Mouse (Mus musculus) midbrain, embryonic 13.5 days (tissue): Measurements from ENCODE around the gene Gaa. TPM values are rescaled to one million over a fixed set of nuclear protein-coding genes. Genes with fewer than 3 reads are reported as not detected.
"Not testable (repeated sequence)": the region's sequence is repeated elsewhere in the genome, so short reads cannot be mapped to it uniquely, and the experiment has no call there.

Source experiments
- ATAC-seq: fragments of 200-750 bp; cut with Nextera tagmentation; 2 replicates; pipeline ENCODE4 v1.8.0; 2017; ENCODE audit warnings: mild to moderate bottlenecking, moderate TSS enrichment, moderate library complexity
- H3K27ac ChIP-seq: fragments of 300-500 bp; sonication (generic); 2 replicates; pipeline ENCODE4 v1.5.1; 2015; ENCODE audit warnings: inconsistent platforms, mild to moderate bottlenecking, moderate library complexity
- H3K27me3 ChIP-seq: fragments of 300-500 bp; sonication (generic); 2 replicates; pipeline ENCODE4 v1.6.1; 2015; ENCODE audit warnings: mild to moderate bottlenecking, inconsistent platforms
- H3K36me3 ChIP-seq: fragments of 300-500 bp; sonication (generic); 2 replicates; pipeline ENCODE4 v1.6.1; 2015; ENCODE audit warnings: mild to moderate bottlenecking, inconsistent platforms
- H3K4me1 ChIP-seq: fragments of 300-500 bp; sonication (generic); replicated peaks from 2 replicates; pipeline ENCODE4 v1.6.1; 2015; ENCODE audit warnings: inconsistent platforms
- H3K4me2 ChIP-seq: fragments of 300-500 bp; sonication (generic); replicated peaks from 2 replicates; pipeline ENCODE4 v1.6.1; 2015; ENCODE audit warnings: moderate library complexity, mild to moderate bottlenecking, inconsistent platforms
- H3K4me3 ChIP-seq: fragments of 300-500 bp; sonication (generic); replicated peaks from 2 replicates; pipeline ENCODE4 v1.5.1; 2015; ENCODE audit warnings: mild to moderate bottlenecking, inconsistent platforms
- H3K9ac ChIP-seq: fragments of 300-500 bp; sonication (generic); replicated peaks from 2 replicates; pipeline ENCODE4 v1.6.1; 2015; ENCODE audit warnings: mild to moderate bottlenecking, inconsistent platforms
- H3K9me3 ChIP-seq: fragments of 300-500 bp; sonication (generic); 2 replicates; pipeline ENCODE4 v1.6.1; 2016; ENCODE audit warnings: mild to moderate bottlenecking, inconsistent platforms
- WGBS: fragments of 180-500 bp; shearing (Covaris S2); methylation state at CpG from one replicate; pipeline ENCODE4 v1.1.7; 2015; 5-methylcytosine and 5-hydroxymethylcytosine counted together
- polyA plus RNA-seq: library from polyadenylated mRNA; unstranded; fragments of >200 nt; fragmentation: Nextera tagmentation; extraction: Ambion mirVana; gene quantifications from 2 replicates; pipeline ENCODE4 v1.2.1, GENCODE M21; 2015

The Gaa gene
- polyA plus RNA-seq, 1 experiment from 2014 or later: 49.9 TPM

DNA sequence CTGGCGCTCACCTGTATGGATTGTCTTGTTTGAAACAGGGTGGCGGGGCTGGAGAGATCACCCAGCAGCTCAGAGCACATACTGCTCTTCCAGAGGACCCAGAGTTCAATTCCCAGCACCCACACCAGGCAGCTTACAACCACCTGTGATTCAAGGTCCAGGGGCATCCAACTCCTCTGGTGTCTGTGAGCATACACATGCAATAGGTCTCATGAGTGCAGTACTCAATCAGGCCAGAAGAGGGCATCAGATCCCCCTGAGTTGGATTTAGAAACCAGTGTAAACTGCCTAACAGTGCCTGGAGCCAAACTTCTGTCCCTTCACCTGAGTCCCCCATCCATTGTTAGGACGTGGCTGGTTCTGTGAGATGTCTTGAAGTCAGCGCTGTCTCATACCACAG lies 32.1 kb upstream of the Gaa start:
- Histone ChIP-seq H3K27ac (no peak overlapping the region), H3K9me3 (peaks cover 3% of the 10 kb centered on the region; the same call in 1 of the 2 replicates), H3K27me3 (no peaks in the 10 kb centered on the region), H3K4me1 (peaks cover 19% of the 10 kb centered on the region), H3K4me2 (no peak overlapping the region), H3K4me3 (no peak overlapping the region), H3K9ac (no peak overlapping the region), H3K36me3 (peaks cover 58% of the 10 kb centered on the region)
- ATAC-seq: no peak
- WGBS: 78% methylated on average over 4 of the region's 4 CpGs

- no peak overlapping the region for H3K4me2 ChIP-seq
- H3K4me3 ChIP-seq: no peak overlapping the region
- H3K27me3 ChIP-seq: no peaks in the 10 kb centered on the region
- 67% methylated on average over 8 of the region's 8 CpGs for WGBS
- peaks cover 17% of the 10 kb centered on the region for H3K4me1 ChIP-seq
- H3K9ac ChIP-seq: no peak overlapping the region
- no peak for ATAC-seq
- H3K27ac ChIP-seq: no peak overlapping the region
- H3K9me3 ChIP-seq: peaks cover 3% of the 10 kb centered on the region; the same call in 1 of the 2 replicates
- H3K36me3 ChIP-seq: peaks cover 65% of the 10 kb centered on the region
Observed at GRCm38 (mm10) chr11:119236354-119236753, 31.3 kb upstream of the Gaa start.

DNA sequence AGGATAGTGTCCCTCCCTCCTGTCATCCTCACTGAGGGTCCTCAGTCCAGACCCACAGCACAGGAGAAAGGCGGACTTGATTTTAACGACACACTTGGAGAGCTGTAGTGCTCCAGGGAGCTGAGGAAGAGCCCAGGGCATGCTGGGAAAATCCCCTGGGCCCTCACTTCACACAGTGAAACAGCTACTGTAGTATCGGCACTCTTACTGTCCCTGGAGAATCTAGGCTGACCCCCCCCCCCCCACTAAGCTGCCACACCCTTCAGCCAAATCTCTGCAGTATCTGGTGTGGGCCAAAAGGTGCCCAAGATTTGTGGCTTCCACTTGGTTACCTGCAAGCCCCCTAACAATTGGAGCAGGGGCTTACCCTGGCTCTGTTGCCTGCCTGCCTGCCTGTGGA lies 30.7 kb upstream of the Gaa start:
- Histone ChIP-seq H3K27ac (no peak overlapping the region), H3K9me3 (peaks cover 3% of the 10 kb centered on the region; the same call in 1 of the 2 replicates), H3K4me2 (no peak overlapping the region), H3K4me1 (peaks cover 17% of the 10 kb centered on the region), H3K9ac (no peak overlapping the region), H3K4me3 (no peak overlapping the region), H3K36me3 (peaks cover 62% of the 10 kb centered on the region), H3K27me3 (no peaks in the 10 kb centered on the region)
- 55% methylated on average over 3 of the region's 3 CpGs for WGBS
- ATAC-seq: no peak

GRCm38 (mm10) chr11:119237568-119238304 lies 30.0 kb upstream of the Gaa start:
- H3K27ac ChIP-seq: peak overlapping the region; percentile 51
- 44% methylated on average over 20 of the region's 20 CpGs for WGBS
- peak overlapping the region; percentile 18 for H3K4me3 ChIP-seq
- peak overlapping the region; percentile 48 for H3K4me2 ChIP-seq
- no peak overlapping the region; the same call in 1 of the 2 replicates for H3K9ac ChIP-seq
- peaks cover 65% of the 10 kb centered on the region for H3K36me3 ChIP-seq
- peak; percentile 79 for ATAC-seq
- H3K27me3 ChIP-seq: no peaks in the 10 kb centered on the region
- peaks cover 3% of the 10 kb centered on the region; the same call in 1 of the 2 replicates for H3K9me3 ChIP-seq
- peaks cover 17% of the 10 kb centered on the region for H3K4me1 ChIP-seq

DNA sequence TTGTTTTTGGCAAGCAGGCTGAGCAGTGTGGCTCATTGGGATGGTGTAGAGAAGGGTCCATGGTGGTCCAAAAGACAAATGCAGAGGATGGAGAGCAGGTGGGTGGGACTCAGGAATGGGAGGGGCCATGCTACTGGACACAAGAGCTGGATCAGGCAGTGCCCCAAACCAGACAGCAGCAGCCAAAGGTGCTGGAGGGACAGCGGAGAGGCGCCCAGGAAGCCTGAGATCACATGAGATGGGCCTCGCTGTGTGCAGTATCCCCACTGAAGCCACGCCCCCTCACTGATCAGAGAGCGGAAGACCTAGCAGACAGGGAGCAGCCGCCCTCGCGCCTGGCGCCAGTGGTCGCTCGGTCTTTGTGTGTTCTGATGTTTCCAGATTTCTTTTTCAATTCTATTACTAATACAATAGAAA lies 29.4 kb upstream of the Gaa start:
- WGBS: 19% methylated on average over 11 of the region's 11 CpGs
- H3K27me3 ChIP-seq: no peaks in the 10 kb centered on the region
- H3K4me3 ChIP-seq: peak overlapping the region; percentile 18
- peak overlapping the region; percentile 48 for H3K4me2 ChIP-seq
- peaks cover 3% of the 10 kb centered on the region; the same call in 1 of the 2 replicates for H3K9me3 ChIP-seq
- H3K4me1 ChIP-seq: peaks cover 17% of the 10 kb centered on the region
- ATAC-seq: peak; percentile 72
- H3K9ac ChIP-seq: 0 out of 2 replicates have a peak overlapping the region, but pooled peaks have one; percentile 11
- H3K36me3 ChIP-seq: peaks cover 71% of the 10 kb centered on the region
- H3K27ac ChIP-seq: peak overlapping the region; percentile 58

- H3K4me2 ChIP-seq: no peak overlapping the region
- WGBS: 93% methylated on average over 12 of the region's 12 CpGs
- H3K4me3 ChIP-seq: no peak overlapping the region
- H3K36me3 ChIP-seq: peaks cover 68% of the 10 kb centered on the region
- H3K4me1 ChIP-seq: peaks cover 17% of the 10 kb centered on the region
- ATAC-seq: no peak
- H3K9me3 ChIP-seq: peaks cover 3% of the 10 kb centered on the region; the same call in 1 of the 2 replicates
- no peaks in the 10 kb centered on the region for H3K27me3 ChIP-seq
- no peak overlapping the region for H3K9ac ChIP-seq
- H3K27ac ChIP-seq: no peak overlapping the region
Observed at GRCm38 (mm10) chr11:119239480-119239879, 28.2 kb upstream of the Gaa start.

DNA sequence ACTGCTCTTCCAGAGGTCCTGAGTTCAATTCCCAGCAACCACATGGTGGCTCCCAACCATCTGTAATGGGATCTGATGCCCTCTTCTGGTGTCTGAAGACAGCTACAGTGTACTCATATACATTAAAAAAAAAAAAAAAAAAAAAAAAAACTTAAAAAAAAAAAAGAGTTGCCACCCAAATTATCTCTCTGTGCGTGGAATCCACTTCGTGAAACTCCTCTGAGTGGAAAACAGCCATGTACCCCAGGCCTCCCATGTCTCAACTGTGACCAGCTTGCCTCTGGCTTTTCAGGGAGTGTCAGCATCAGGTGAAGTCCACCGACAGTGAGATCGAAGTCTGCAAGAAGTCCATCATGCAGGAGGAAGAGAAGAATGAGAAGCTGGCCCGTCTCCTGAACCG lies 22.1 kb upstream of the Gaa start:
- H3K9me3 ChIP-seq, H3K9ac ChIP-seq, H3K27me3 ChIP-seq, H3K4me3 ChIP-seq, H3K27ac ChIP-seq, H3K4me2 ChIP-seq, H3K4me1 ChIP-seq, ATAC-seq: not testable (repeated sequence)
- 94% methylated on average over 6 of the region's 6 CpGs for WGBS
- peaks cover 43% of the 10 kb centered on the region for H3K36me3 ChIP-seq

- 32% methylated on average over 6 of the region's 6 CpGs for WGBS
- H3K4me3 ChIP-seq: no peak overlapping the region
- no peaks in the 10 kb centered on the region for H3K9me3 ChIP-seq
- H3K4me2 ChIP-seq: no peak overlapping the region
- H3K27me3 ChIP-seq: no peaks in the 10 kb centered on the region
- peaks cover 19% of the 10 kb centered on the region for H3K4me1 ChIP-seq
- no peak overlapping the region for H3K9ac ChIP-seq
- peaks cover 17% of the 10 kb centered on the region for H3K36me3 ChIP-seq
- no peak overlapping the region for H3K27ac ChIP-seq
- ATAC-seq: peak; percentile 64
Observed at GRCm38 (mm10) chr11:119249011-119249410, 18.7 kb upstream of the Gaa start.

DNA sequence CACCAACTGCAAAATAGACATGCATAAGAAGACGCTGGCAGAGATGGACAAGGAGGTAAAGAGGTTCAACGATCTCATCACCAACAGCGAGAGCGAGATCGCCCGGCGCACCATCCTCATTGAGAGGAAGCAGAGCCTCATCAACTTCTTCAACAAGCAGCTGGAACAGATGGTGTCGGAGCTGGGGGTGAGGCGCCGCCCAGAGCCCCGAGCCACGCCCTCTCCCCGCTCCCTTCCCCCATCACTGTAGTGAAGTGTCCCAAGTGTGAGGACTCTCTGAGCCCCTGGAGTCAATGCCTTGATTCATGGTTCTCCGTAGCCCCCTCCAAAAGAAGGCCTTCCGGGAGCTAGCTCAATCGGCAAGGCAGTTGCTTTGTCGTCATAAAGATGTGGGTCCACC lies 16.7 kb upstream of the Gaa start:
- H3K27me3 ChIP-seq: no peaks in the 10 kb centered on the region
- 69% methylated on average over 17 of the region's 17 CpGs for WGBS
- H3K4me1 ChIP-seq: peaks cover 19% of the 10 kb centered on the region
- peaks cover 18% of the 10 kb centered on the region for H3K36me3 ChIP-seq
- no peak for ATAC-seq
- no peaks in the 10 kb centered on the region for H3K9me3 ChIP-seq
- H3K4me3 ChIP-seq: no peak overlapping the region
- no peak overlapping the region for H3K4me2 ChIP-seq
- no peak overlapping the region for H3K9ac ChIP-seq
- H3K27ac ChIP-seq: no peak overlapping the region

DNA sequence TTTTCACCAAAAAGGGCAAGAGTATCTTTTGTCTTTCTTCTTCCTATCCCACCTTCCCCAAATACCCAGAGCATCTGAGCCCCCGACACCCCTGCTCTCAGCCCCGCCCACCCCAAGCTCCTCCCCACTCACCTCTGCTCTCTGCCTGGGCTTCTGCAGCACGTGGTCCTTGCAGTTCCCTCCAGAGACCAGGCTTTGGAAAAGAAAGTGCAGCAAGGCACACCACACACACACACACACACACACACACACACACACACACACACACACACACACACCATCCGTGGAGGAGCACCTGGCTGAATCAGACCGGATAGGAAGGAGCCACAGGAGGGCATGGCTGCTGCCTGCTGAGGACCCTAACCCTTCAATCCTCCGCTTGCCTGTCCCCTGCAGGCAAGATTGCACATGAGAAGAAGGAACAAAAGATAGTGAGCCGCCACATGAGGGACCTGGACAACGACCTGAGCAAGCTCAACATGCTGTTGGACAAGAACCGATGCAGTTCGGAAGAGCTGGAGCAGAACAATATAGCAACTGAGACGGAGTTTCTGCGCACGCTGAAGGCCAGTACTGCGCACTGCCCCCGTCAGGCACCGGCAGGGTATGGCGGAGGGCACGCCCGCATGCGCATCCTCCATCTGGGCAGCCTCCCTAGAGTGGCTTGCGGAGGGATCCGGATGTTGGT lies 14.7 kb upstream of the Gaa start:
- H3K4me3 ChIP-seq: peak overlapping the region; percentile 18; the same call in 1 of the 2 replicates
- H3K9me3 ChIP-seq: no peaks in the 10 kb centered on the region
- ATAC-seq: peak; percentile 75
- 0 out of 2 replicates have a peak overlapping the region, but pooled peaks have one; percentile 16 for H3K9ac ChIP-seq
- H3K4me2 ChIP-seq: peak overlapping the region; percentile 45
- peaks cover 27% of the 10 kb centered on the region for H3K4me1 ChIP-seq
- no peaks in the 10 kb centered on the region for H3K27me3 ChIP-seq
- WGBS: 8% methylated on average over 21 of the region's 22 CpGs
- peak overlapping the region; percentile 32; the same call in 1 of the 2 replicates for H3K27ac ChIP-seq
- peaks cover 18% of the 10 kb centered on the region for H3K36me3 ChIP-seq

DNA sequence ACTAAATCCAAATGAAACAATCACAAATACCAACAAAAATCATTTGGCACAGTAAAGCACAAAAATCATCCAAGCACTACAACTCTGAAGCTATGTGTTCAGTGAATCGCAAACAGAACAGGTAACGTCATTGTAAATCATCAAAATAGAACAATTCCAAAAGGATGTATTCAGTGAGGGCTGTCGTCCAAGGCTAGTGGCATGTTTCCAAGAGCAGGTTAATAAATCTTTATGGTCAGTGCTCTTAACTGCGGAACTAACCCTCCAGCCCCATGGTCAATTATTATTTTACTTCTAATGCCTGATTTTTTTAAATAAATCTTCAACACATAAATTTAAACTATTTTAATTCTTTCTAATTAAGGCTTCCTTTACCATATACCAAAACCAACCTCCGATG lies 11.1 kb upstream of the Gaa start:
- H3K27me3 ChIP-seq, H3K9ac ChIP-seq, H3K4me2 ChIP-seq, H3K27ac ChIP-seq, H3K4me3 ChIP-seq, H3K9me3 ChIP-seq, ATAC-seq: not testable (repeated sequence)
- H3K36me3 ChIP-seq: peaks cover 38% of the 10 kb centered on the region
- WGBS: 92% methylated on average over 5 of the region's 5 CpGs
- peaks cover 35% of the 10 kb centered on the region for H3K4me1 ChIP-seq

DNA sequence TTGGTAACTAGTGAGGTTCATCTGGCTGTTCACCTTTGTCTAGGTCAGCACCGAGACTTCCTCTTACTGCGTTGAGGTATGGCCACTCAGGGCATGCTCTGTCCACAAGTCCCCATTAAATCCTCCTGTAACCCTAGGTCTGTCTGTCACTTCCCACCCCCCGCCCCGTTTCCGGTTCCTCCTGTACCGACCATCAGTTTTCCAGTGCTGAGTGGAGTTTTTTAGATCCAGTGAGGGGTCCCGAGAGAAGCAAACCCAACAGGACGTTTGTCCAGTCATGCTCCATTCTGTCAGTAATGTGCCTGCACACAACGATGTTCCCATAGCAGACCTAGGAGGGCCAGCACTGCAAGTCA lies 9.5 kb upstream of the Gaa start:
- no peaks in the 10 kb centered on the region for H3K9me3 ChIP-seq
- peak overlapping the region; percentile 27 for H3K4me3 ChIP-seq
- H3K27me3 ChIP-seq: no peaks in the 10 kb centered on the region
- peaks cover 19% of the 10 kb centered on the region for H3K4me1 ChIP-seq
- ATAC-seq: no peak
- peaks cover 55% of the 10 kb centered on the region for H3K36me3 ChIP-seq
- 70% methylated on average over 9 of the region's 9 CpGs for WGBS
- 0 out of 2 replicates have a peak overlapping the region, but pooled peaks have one; percentile 32 for H3K9ac ChIP-seq
- H3K27ac ChIP-seq: peak overlapping the region; percentile 69; the same call in 1 of the 2 replicates
- H3K4me2 ChIP-seq: peak overlapping the region; percentile 51
